Mouse (Mus musculus): ENCODE data around the gene H1fx. TPM values are rescaled to one million over a fixed set of nuclear protein-coding genes. Genes with fewer than 3 reads are reported as not detected.

H1fx gene
- polyA plus RNA-seq, 2 experiments = 1.8 to 5.7 TPM

DNA sequence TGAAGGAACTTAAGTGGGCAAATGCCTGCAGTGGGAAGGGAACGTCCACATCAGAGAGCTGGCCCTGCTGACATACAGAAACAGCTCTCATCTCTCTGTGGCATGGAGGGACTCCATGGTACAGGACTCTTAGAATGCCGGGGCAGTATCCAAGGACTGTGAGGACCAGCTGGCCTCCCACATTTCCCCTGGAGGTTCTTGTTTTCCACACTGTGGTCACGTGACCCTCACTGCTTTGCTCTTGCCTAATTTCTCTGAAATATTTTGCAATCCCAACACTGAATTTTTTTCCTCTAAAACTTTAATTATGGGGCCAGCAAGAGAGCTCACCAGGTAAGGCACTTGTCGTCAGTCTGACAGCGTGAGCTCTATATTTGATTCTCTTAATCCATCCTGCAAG is 46.4 kb downstream of the H1fx start:
- H3K4me3 ChIP-seq (ENCODE audit: insufficient read depth in 1 of 2, low read depth in 2 of 2, low read length in 2 of 2) = no peak overlapping the region
- TF ChIP-seq EP300 (IDR thresholded peaks at IDR 0.05; ENCODE audit: low read depth) (no peak), CTCF (IDR thresholded peaks at IDR 0.05; ENCODE audit: low read depth) (no peak)
- H3K4me2 ChIP-seq (ENCODE audit: low read depth) = no peak overlapping the region
- no peaks in the 10 kb centered on the region for H3K4me1 ChIP-seq (replicated peaks; ENCODE audit: control insufficient read depth in 2 of 2, insufficient read depth in 2 of 2, low read length in 1 of 2)
- no peak overlapping the region for H3K27ac ChIP-seq
- no peaks in the 10 kb centered on the region for H3K27me3 ChIP-seq (ENCODE audit: control insufficient read depth, insufficient read depth, low read length)
- H3K36me3 ChIP-seq (replicated peaks; ENCODE audit: control insufficient read depth, insufficient read depth, low read depth) = peaks cover 10% of the 10 kb centered on the region
- WGBS (ENCODE audit: insufficient replicate concordance) = 75% methylated on average over 5 of the region's 5 CpGs
- DNase-seq (ENCODE audit: low read depth in 3 of 3, low spot score in 3 of 3) = no peak
- no peaks in the 10 kb centered on the region for H3K9me3 ChIP-seq (ENCODE audit: control insufficient read depth, low read length)
- no peak for ATAC-seq (ENCODE audit: insufficient read depth)
- H3K9ac ChIP-seq (replicated peaks) = no peak overlapping the region

Small RNAs within 50 kb of the gene (microRNA-seq; reads per million reads assigned to microRNA genes)
- not detected for gene Gm47286

Other genes with a start within 250 kb of the H1fx start
- 35.1 and 62.4 TPM in 2 replicates for gene Gp9, start 203.6 kb downstream of the H1fx start, polyA plus RNA-seq (2012; rRNA removed)
- 29.1 and 35.2 TPM in 2 replicates for gene Gp9, start 203.6 kb downstream of the H1fx start, polyA plus RNA-seq (2014; fragmentation: Nextera tagmentation; extraction: Ambion mirVana)
- gene Rab43, start 169.5 kb downstream of the H1fx start, polyA plus RNA-seq (2012; rRNA removed) = 21.9 and 27.8 TPM in 2 replicates
- 25.9 and 34.1 TPM in 2 replicates for gene Rab43, start 169.5 kb downstream of the H1fx start, polyA plus RNA-seq (2014; fragmentation: Nextera tagmentation; extraction: Ambion mirVana)
- 0.28 and 3.2 TPM in 2 replicates for gene Gm45140, start 145.8 kb downstream of the H1fx start, polyA plus RNA-seq (2012; rRNA removed)
- 3.6 and 3.7 TPM in 2 replicates for gene Gm45140, start 145.8 kb downstream of the H1fx start, polyA plus RNA-seq (2014; fragmentation: Nextera tagmentation; extraction: Ambion mirVana)
- 4.9 and 16.9 TPM in 2 replicates for gene Isy1, start 142.8 kb downstream of the H1fx start, polyA plus RNA-seq (2012; rRNA removed)
- gene Isy1, start 142.8 kb downstream of the H1fx start, polyA plus RNA-seq (2014; fragmentation: Nextera tagmentation; extraction: Ambion mirVana) = 33.7 and 34.0 TPM in 2 replicates
- gene Cnbp, start 130.5 kb downstream of the H1fx start, polyA plus RNA-seq (2012; rRNA removed) = 152 and 190 TPM in 2 replicates
- 556 and 576 TPM in 2 replicates for gene Cnbp, start 130.5 kb downstream of the H1fx start, polyA plus RNA-seq (2014; fragmentation: Nextera tagmentation; extraction: Ambion mirVana)
- 20.5 and 22.5 TPM in 2 replicates for gene Copg1, start 93.8 kb downstream of the H1fx start, polyA plus RNA-seq (2012; rRNA removed)
- gene Copg1, start 93.8 kb downstream of the H1fx start, polyA plus RNA-seq (2014; fragmentation: Nextera tagmentation; extraction: Ambion mirVana) = 42.4 and 46.6 TPM in 2 replicates
- gene Hmces, start 67.7 kb downstream of the H1fx start, polyA plus RNA-seq (2012; rRNA removed) = 9.4 and 11.0 TPM in 2 replicates
- gene Hmces, start 67.7 kb downstream of the H1fx start, polyA plus RNA-seq (2014; fragmentation: Nextera tagmentation; extraction: Ambion mirVana) = 13.5 and 17.0 TPM in 2 replicates
- gene Rab7, start 63.6 kb upstream of the H1fx start, polyA plus RNA-seq (2012; rRNA removed) = 64.8 and 76.7 TPM in 2 replicates
- gene Rab7, start 63.6 kb upstream of the H1fx start, polyA plus RNA-seq (2014; fragmentation: Nextera tagmentation; extraction: Ambion mirVana) = 110 and 119 TPM in 2 replicates
- gene Rpn1, start 102.8 kb upstream of the H1fx start, polyA plus RNA-seq (2012; rRNA removed) = 75.9 and 81.7 TPM in 2 replicates
- gene Rpn1, start 102.8 kb upstream of the H1fx start, polyA plus RNA-seq (2014; fragmentation: Nextera tagmentation; extraction: Ambion mirVana) = 169 and 172 TPM in 2 replicates
- gene Gata2, start 212.3 kb upstream of the H1fx start, polyA plus RNA-seq (2012; rRNA removed) = 2.4 and 2.8 TPM in 2 replicates
- 3.1 and 3.9 TPM in 2 replicates for gene Gata2, start 212.3 kb upstream of the H1fx start, polyA plus RNA-seq (2014; fragmentation: Nextera tagmentation; extraction: Ambion mirVana)
- gene Dnajb8, start 240.6 kb upstream of the H1fx start, polyA plus RNA-seq (2012; rRNA removed) = not detected in 2 replicates
- not detected in 2 replicates for gene Dnajb8, start 240.6 kb upstream of the H1fx start, polyA plus RNA-seq (2014; fragmentation: Nextera tagmentation; extraction: Ambion mirVana)